Mouse (Mus musculus) kidney, adult 18-20 months (tissue): Measurements from ENCODE around the gene Krt24.
"Not testable (repeated sequence)": the region's sequence is repeated elsewhere in the genome, so short reads cannot be mapped to it uniquely, and the experiment has no call there.

ENCODE experiments used
- DNase-seq: peaks from one replicate; pipeline ENCODE4 v3.0.0; 2021

Gene Krt24

GRCm38 (mm10) chr11:99250666-99251065, 34.4 kb downstream of the Krt24 start:
- DNase-seq, result no peak

GRCm38 (mm10) chr11:99250241-99250640, 34.8 kb downstream of the Krt24 start:
- no peak for DNase-seq

- DNase-seq, result peak; percentile 27
These were observed 35.9 kb downstream of the Krt24 start for GRCm38 (mm10) chr11:99249115-99249514.

- DNase-seq, result no peak
These were observed 37.1 kb downstream of the Krt24 start for GRCm38 (mm10) chr11:99247916-99248315.

- DNase-seq, result not testable (repeated sequence)
These were observed 40.5 kb downstream of the Krt24 start for GRCm38 (mm10) chr11:99244519-99244918.

- DNase-seq, result peak; percentile 9
These were observed 41.2 kb downstream of the Krt24 start, which contains the start of gene Krt222 for GRCm38 (mm10) chr11:99243820-99244374. Krt222 (minus strand) TSS chr11:99244085.

- no peak for DNase-seq
These were observed 41.8 kb downstream of the Krt24 start for GRCm38 (mm10) chr11:99243200-99243819.

- DNase-seq, result no peak
These were observed 43.0 kb downstream of the Krt24 start for GRCm38 (mm10) chr11:99242056-99242455.

- no peak for DNase-seq
These were observed 46.6 kb downstream of the Krt24 start for GRCm38 (mm10) chr11:99238468-99238867.

GRCm38 (mm10) chr11:99231049-99231816, 53.8 kb downstream of the Krt24 start:
- no peak for DNase-seq

- DNase-seq, result peak; percentile 90
These were observed 54.6 kb downstream of the Krt24 start, which contains the start of gene Smarce1 for GRCm38 (mm10) chr11:99230261-99231048. Smarce1 (minus strand) TSS chr11:99231017.
